Mouse (Mus musculus): ENCODE measurements around the gene Htr3b.
"Not testable (repeated sequence)": the region's sequence is repeated elsewhere in the genome, so short reads cannot be mapped to it uniquely, and the experiment has no call there.

Htr3b gene

DNA sequence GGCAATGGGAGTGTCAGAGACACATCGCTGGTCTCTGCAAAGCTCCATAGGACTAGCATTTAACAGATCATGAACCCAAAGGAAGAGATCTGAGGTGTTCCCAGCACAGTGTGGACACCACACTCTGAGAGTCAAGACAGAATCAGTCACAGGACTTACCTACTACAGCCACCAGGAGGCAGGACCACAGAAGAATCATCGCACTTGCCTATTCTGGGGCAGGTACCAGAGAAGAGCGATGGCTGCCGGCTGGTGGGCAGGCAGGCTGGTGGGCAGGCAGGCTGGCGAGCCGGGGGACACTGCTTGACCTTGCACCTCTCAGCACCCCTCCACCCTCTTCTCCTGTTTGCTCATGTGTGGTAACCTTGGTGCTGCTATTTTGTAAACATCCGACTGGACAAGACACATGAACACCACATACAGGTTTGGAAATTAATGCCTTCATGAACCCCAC lies at the start of gene Htr3b:
Gene Htr3b, minus strand, starts transcription at position 404 of the 454 bp plus-strand sequence.
- no peak for DNase-seq (ENCODE audit: low spot score in 2 of 2)

DNA sequence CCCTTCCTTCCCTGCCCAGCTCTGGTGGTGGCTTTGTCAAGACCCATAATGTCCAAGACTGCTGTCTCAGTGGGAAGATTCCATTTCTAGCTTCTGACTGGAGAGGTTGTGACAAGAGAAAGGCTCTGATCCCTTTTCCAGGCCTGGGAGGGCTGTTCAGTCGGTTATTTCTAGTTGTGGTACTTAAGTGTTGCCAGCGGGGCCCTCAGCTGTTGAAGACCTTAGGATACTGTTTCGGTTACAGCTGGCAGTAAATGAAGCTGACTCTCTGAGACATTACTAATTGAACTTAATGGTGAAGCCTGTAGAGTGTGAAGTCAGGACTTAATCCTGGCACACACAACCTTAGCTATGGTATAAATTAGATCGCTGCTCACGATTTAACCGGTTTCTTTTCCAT lies 34.5 kb upstream of the Htr3b start:
- DNase-seq (ENCODE audit: low spot score in 2 of 2), result no peak

DNA sequence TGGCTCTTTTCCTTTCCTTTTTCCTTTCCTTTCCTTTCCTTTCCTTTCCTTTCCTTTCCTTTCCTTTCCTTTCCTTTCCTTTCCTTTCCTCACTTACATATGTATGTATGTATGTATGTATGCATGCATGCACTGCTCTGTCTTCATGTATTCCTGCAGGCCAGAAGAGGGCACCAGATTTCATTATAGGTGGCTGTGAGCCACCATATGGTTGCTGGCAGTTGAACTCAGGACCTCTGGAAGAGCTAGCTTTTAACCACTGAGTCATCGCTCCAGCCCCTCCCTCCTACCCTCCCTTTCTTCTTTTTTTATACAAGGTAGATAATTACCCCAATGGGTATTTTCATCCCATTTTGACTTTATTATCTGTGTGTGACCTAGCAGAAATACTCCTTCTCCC lies 30.9 kb upstream of the Htr3b start:
- no peak for DNase-seq (ENCODE audit: low spot score in 2 of 2)

DNA sequence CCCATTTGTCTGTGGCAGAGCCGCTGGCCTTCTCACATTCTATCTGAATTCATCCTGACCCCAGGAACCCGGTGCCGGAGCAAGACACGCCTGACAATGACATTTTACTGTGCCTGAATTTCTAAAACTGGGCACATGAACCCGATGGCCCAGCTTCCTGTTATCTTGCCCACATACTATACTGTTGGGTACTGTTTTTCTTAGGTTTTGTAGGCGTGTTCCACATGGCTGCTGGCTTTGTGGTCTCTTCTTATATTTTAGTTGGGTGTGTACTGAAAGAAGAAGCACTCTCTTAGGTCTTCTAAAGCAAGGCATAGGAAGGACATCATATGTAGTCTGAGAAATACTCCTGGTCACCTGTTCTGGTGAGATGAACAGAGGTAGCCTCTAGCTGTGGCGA lies 30.0 kb upstream of the Htr3b start:
- no peak for DNase-seq (ENCODE audit: low spot score in 2 of 2)

DNA sequence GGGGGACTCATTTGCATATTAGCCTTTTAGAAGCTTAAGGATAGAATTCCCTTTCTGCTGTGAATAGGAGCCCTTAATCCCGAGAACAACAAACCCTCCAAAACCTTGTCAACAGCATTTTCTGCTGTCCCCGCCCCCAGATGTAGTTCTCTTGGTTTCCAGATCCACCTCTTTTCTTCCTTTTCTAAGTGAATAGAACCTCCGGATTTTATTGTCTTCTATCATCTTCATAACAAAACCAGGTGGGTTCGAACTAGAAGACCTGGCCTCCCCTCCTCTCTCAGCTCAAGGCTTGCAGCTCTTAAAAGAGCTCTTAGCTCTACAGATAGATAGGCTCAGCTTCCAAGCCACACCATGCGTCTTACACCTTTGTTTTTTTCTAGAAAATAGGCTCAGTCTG lies 26.9 kb upstream of the Htr3b start:
- no peak for DNase-seq (ENCODE audit: low spot score in 2 of 2)

DNA sequence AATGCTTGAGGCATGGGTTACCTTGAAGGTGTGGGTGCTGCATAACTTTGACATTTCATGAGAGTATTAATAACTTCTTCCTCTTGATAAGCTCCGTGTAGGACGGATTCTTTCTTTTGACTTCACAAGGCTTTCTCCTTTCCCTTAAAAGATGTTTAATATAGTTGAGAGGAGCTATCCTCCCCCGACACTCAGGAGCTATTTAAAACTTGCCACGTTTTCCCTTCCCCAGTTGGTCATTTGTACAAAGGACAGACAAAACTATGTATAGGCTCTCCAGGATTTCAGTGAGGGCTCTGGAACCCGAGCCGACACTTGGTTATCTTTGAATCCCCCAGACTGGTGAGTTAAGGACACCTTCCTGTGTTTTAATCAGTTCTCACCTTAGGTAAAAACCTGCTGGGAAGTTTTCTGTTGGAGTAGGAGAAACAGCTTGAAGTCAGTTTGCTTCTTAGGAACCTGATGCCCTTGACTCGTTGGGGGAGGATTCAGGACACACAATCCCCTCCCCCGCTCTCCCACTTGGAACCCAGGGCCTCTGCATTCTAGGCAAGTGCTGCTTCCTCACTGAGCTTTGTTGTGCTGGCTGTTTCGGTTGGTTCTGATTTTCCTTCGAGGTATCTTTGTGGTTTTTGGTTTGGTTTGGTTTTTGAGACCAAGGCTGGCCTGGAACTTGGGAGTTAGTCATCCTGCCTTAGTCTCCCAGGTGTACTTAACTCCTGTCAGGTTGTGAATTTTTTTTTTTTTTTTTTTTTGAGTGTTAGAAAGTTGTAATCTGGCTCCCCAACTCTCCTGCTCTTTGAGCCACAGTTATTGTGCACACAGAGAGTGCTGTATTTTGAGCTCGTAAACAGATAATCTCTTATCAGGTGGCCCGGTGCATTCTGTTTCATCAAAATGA lies 22.7 kb upstream of the Htr3b start:
- no peak for DNase-seq (ENCODE audit: low spot score in 2 of 2)

DNA sequence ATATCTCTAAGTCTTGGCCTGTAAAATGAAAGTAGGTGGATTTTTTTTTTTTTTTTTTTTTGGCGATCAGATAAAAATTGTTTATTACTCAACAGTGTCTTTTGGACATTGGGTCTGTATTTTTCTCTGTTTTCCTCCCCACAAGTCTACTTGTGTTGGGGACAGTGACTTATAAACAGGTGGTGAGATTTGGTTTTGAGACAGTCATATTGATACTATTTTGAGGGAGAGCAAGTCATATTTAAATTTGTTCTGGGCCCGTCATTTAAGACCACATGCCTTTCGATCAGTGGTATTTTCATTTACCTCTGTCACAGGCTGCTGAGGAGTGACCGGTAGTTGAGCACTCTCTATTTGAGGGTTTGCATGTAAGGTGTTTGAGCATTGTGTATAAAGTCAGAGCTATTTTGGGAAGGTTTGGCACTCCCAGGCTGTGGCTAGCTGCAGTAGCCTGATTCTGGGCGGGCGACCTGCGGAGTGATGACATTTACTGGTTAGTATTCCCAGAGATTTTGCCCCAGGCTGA lies 21.9 kb upstream of the Htr3b start:
- DNase-seq (ENCODE audit: low spot score in 2 of 2), result peak in 1 of 2 experiments; percentile 35

DNA sequence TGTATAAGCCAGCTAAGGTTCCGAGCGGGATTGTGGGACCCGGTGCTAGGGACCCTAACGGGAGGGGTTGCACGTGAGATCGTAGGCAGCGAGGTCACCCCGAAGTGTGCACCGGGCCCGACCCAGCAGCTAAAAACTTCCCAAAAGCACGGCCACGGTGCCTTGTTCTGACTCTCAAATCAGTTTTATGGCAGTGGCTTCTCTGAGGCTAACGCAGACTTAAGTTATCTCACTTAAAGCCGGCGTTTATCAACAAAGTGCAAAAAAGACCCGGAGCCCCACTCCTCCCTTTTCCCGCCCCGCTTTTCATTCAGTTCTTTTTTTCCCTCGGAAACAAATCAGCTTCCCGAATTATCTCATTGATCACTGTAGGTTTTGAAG lies 20.9 kb upstream of the Htr3b start:
- DNase-seq (ENCODE audit: low spot score in 2 of 2), result peak in 1 of 2 experiments; percentile 40

DNA sequence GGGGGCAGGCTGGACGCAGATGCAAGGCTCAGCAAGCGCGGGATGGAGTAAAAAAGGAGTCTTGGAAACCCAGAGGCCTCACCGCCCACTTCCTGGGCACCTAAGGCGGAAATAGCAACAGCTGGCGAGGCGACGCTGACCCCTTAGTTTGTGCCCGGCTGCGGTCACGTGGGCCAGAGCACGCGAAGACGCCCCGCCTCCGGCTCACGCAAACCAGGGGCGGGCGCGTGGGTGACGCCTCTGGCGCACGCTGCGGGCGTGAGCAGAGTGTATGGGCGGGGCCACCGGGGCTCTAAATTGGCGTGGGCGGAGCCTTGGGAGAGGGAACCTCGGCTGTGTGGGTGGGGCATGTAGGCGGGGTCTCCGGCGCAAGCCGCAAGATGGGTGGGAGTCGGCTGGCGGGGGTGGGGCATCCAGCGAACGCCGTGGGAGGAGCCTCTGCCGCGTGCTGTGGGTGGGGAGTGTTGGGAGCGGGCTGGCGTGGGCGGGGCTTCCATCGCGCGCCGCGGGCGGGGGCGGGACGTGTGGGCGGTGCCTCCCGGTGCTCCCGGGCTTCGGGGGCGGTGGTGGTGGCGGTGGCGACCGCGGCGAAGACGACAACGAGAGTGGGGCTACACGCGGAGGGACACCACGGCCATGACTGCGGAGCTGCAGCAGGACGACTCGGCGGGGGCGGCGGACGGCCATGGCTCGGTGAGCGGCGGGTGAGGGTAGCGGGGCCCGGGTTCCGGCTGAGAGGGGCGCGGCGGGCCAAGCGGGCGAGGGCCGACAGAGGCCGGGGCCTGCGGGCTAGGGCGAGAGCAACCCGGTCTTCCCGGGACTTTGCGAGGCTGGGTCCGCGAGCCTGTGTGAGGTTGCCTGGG lies 20.3 kb upstream of the Htr3b start, which contains the start of gene Usp28:
Gene Usp28, plus strand, starts transcription at position 531 of the 863 bp plus-strand sequence.
- peak; percentile 93 to 94 for DNase-seq (ENCODE audit: low spot score in 2 of 2)

DNA sequence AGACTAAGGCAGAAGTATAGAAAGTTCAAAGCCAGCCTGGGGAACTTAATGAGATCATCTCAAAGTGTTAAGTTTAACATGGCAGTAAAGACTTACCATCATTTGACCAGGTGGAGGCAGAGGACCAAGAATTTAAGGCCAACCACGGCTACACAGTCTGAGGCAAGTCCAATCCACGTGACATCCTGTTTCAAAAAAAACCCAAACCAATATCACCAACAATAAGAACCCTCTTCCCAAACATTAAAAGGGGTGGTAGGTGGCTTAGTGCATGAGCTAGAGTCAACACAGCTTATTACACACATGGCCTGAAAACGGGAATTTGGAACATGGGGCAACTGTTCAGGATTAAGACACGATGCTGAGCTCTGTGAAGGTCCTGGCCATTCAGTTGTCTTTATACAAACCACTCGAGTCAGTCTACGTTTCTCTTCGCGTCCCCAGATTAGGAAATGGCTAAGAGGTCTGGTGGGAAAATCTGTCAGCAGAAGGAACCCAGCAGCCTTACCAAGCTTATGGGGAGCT lies 19.6 kb upstream of the Htr3b start:
- no peak for DNase-seq (ENCODE audit: low spot score in 2 of 2)

DNA sequence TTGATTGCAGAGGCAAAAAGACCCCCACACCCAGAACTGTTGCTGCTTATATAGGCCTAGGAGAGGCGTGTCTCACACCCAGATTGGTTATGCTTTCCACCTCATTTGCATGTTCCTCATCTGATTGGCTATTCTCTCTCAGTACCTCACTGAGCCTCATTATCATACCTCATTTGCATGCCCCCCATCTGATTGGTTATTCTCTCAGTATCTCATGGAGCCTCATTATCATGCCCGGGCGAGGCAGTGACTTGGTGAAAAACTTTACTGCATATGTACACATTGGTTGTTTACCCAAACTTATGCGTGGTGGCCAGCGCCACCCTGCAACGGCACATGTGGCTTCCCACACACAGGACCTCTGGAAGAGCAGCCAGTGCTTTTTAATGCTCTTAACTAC lies 19.0 kb upstream of the Htr3b start:
- DNase-seq (ENCODE audit: low spot score in 2 of 2), result not testable (repeated sequence)

DNA sequence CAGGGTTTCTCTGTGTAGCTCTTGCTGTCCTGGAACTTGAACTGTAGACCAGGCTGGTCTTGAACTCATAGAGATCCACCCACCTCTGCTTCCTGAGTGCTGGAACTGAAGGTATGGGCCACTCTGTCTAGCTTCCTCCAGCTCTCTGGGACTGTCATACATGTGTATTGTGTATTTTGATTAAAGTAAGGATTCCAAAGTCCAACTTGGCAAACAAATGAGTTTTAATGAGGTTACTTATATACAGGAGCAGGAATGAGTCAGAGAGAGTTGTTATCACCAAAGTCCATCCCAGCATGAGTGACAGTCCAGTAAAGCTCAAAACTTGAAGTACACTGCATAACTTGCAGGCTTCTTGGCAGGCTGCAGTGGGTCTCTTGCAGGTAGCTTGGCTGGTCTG lies 17.0 kb upstream of the Htr3b start:
- DNase-seq (ENCODE audit: low spot score in 2 of 2), result no peak

DNA sequence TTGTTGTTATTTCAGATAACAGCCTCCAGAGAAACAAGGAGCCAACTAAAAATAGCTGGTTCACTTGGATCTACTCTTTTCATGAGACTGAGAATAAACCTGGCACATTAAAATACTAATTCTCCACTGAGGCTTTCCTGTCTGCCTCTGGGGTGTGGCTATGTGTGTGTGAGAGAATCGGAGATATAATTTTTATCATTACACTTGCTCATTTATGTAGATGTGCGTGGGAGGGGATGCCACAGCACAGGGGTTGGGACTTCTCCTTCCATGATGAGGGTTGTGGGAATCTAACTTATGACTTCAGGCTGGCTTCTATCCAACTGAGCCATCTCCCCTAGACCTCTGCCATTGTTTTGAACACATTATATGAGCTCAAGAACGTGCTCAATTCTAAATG lies 16.0 kb upstream of the Htr3b start:
- no peak for DNase-seq (ENCODE audit: low spot score in 2 of 2)

DNA sequence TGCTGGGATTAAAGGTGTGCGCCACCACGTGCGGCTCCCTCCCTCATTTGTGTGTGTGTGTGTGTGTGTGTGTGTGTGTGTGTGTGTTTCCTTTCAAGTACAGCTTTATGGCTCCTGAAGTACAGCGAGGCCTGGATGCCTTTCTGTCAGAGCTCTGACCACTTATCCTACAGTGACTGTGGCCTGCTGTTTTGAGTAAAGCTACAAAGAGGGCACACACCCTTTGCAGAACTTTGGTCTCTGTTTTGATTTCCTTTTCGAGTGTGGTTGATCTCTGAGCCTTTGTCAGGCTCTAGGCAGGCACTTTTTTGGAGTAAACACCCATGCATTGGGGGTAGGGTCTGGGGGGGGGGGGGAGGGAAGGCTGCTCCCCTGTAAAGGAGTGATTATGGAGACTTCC lies 15.6 kb upstream of the Htr3b start:
- DNase-seq (ENCODE audit: low spot score in 2 of 2), result no peak

DNA sequence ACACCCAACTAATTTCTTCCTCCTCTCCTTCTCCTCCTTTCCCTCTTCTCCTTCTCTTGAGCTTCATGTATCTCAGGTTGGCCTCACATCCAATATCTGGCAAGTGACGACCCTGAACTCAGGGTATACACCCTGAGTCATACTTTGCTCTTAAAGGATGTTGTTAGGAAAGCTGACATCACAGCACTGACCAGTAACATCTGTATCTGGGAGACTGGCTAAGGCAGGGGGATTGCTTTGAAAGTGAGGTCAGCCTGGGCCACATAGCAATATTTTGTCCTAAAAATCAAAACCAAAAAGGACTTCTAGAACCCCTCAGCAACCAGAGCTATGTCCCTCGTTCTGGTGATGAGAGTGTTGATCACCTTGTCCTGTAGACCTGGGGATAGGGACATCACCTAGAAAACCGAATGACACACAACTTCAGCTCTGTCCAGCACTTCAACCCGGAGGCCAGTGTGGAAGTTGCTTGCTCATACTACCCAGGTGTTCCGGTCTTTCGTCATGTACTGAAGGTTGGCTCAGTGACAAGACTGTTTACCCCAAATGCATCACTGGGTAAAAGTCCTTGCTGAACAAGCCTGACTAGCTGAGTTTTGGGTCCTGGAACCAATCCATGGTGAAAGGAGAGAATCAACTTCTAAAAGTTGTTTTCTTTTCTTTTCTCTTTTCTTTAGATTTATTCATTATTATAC lies 12.0 kb upstream of the Htr3b start:
- DNase-seq (ENCODE audit: low spot score in 2 of 2), result no peak

DNA sequence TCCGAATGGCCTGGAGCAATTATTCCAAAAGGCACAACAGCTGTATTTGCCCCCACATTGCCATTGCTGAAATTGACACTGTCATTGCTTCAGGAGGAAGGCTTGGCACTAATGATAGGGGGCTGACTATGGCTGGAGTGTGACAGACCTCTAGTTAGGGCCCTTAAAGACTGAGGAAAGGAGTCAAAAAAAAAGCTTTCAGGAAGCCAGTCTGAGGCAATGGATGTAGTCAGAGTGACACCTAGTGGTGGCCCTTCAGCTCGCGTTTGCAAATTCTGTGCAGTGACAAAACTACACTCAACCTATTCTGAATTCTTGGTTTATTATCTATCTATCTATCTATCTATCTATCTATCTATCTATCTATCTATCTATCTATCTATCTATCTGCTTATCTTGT lies 7.7 kb upstream of the Htr3b start:
- peak; percentile 73 to 77 for DNase-seq (ENCODE audit: low spot score in 2 of 2)

DNA sequence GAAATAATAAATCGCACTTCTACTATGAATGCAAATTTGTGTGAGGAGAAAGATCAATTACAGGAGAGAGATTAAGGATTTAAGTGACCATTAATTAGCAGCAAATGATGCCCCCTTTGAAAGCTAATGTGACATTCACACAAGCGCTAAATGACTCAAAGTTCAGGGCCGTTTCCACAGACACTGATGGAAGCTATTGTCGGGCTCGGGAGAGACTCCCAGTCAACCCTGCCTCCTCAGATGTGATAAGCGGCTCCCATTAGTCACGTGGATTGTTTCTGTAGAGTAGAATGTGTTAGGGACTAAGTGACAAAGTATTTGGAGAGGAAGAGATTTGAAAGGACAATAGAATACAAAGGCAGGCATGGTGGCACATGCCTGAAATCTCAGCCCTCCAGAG lies 2.7 kb downstream of the Htr3b start:
- DNase-seq (ENCODE audit: low spot score in 2 of 2), result no peak

DNA sequence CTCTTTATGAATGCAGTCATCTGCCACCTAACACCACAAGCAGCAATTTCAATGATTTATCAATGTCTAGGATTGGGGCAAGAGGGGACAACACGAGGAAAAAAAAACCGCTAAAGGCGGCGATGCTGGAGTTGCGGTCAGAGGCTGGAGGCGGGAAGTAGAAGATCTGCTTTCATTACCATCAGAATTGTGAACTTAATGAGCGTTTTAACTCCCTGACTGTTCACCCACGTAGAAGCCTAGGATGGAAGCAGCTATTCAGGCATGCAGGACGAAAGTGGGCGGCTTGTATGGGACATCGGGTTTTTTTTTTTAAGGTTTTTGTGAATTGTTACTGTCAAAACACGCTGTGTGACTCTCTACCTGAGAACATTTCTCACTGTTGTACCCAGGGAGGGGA lies 3.5 kb downstream of the Htr3b start:
- peak in 1 of 2 experiments; percentile 22 for DNase-seq (ENCODE audit: low spot score in 2 of 2)

DNA sequence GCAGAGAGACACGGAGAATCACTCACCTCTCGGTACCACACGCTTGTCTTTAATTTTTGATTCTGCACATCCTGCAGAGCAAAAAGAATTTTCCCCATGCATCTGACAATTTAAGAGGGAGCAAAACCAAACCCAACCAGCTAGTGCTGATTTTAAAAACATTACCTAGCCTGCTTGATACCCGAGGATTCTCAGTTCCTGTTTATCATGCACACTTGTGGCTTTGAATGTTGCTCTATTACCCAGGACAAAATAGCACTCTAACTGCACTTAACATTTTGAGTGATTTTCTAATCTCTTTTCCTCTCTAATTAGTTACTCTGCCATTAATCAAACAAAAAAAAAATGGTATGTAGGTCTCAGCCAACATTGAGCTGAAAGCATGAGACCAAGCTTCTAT lies 17.2 kb downstream of the Htr3b start:
- no peak for DNase-seq (ENCODE audit: low spot score in 2 of 2)

DNA sequence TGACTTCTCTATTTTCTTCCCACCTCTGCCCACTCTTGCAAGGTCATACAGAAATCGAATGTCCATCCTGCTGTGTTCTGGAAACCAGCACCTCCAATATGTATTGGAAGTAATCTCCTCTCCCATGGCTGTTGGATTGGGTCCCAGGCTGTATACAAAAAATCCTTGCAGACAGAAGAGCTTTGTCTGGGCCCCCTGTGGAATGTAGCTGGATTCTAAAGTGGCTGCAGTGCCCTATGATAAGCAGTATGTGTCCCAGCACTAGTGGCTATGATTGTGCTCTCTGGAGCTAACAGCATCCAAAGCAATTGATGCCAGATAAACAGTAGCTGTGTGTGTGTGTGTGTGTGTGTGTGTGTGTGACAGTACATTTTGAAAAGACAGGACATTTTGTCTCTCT lies 22.4 kb downstream of the Htr3b start:
- no peak for DNase-seq (ENCODE audit: low spot score in 2 of 2)

DNA sequence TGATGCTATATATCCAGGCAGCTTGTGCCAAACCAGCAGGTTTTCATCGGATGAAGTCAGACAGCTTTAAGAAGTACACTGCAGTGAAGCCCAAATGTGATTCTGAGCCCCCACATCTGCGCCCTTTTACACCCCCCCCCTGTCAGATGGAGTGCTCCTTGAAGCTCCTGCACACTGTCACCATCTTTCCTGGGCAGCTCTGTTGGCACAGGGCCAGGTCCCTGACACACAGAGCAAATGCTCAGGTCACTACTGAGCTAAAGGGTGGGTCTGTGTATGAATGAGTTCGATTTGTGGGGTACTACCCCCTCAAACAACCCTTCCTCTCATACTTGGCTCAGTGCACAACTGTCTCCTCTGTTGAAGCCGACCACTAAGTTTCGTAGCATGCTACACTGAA lies 35.4 kb downstream of the Htr3b start:
- DNase-seq (ENCODE audit: low spot score in 2 of 2), result no peak

DNA sequence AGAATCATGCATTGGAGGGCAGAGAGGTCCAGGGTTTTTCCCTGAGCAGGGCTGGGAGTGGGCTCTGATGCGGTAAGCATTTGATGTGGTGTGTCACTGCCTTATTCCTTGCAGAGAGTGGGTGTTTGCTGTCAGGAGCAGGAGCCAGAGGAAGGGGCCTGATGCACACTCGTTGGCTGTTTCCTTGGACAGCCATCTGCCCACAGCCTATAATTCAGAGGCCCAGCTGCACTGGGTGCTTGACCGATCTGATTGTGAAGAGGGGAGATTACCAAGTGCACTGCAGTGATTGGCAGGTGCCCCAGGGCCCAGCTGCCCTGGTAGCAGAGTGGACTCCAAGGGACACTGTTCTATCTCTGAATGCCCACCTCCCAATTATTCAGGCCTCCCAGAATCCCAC lies 36.0 kb downstream of the Htr3b start:
- DNase-seq (ENCODE audit: low spot score in 2 of 2), result no peak
